Mouse (Mus musculus): ENCODE measurements around the gene Ero1lb.
A peak's percentile ranks its signal among the peaks of the same experiment; 100 is the strongest.
"Not testable (repeated sequence)": the region's sequence is repeated elsewhere in the genome, so short reads cannot be mapped to it uniquely, and the experiment has no call there.

Gene Ero1lb

DNA sequence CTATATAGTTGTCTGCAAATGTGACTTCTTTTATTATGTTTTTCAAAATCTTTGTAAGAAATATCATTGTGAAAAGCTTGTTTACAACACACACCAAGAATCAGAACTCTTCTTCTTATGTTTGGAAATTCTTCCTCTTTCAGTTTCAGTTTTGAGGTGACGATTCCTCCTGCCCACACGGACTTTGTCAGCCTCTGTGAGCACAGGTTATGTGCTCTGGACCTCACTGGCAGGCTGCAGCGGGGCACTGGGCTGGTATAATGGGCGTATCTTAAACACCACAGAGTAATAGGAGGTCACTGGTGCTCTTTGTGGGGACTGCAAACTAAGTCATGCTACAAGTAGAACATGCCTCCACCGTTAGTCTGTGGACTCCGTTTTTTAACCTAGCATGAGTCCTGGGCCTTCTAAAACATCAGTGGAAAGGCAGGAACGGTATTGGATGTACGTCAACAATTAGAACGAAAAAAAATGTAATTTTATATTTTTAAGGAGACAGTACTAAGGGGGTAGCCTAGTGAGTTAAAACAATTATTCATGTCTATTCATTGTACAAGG is 9.4 kb downstream of the Ero1lb start:
- DNase-seq (ENCODE audit: low spot score in 2 of 2): no peak

DNA sequence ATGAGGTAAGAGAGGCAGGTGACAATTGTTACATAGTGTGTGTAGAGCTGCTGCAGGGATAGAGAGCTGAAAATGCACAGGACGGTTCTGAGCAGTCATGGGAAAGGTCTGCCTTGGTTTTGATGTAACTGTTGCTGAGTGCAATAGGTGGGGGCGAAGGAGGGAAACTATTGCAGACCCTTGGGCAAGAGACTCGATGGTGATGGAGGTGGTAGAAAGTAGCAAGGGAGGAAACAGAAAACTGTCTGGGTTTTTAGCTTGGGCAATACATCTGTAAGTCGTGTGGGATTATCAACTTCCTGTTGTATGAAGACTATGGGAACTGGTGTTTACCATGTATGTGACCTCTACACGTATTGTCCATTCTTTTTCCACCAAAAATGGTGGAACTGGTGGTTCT is 12.5 kb downstream of the Ero1lb start:
- no peak for DNase-seq (ENCODE audit: low spot score in 2 of 2)

DNA sequence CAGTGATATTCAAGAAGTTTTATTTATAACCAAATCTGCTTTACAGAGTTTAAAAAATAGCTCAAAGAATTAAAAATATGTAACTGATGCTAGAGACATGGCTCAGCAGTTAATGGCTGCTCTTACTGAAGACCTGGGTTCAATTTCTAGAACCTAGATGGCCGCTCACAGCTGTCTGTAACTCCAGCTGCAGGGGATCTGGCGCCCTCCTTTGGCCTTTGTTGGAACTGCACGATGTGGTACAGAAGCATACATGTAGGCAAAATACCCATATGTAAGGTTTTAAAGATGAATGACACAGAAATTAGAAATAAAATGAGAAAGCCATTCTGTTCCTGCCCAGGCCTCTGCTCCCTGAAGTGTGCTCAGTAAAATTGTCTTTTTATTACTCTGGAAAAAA is 23.3 kb downstream of the Ero1lb start:
- DNase-seq (ENCODE audit: low spot score in 2 of 2): peak; percentile 72 to 90

DNA sequence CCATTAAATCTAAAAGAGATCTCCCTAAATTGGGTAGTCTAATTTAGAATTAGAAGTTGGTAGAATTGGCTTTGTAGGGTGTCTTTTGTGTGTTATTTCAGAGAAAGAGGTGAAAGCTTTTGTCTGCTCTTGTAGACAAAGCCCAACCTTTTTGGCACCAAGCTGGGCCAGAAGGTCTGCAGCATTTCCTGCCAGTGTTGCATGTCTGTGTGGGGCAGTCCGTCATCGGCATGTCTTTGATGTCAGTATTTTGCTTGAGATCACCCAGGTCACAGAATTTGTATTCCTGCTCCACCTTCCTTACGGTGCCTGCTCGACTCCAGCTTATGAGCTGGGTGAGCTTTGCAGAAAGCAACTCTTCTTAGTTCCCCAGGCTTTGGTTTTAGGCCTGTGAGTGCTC is 31.4 kb downstream of the Ero1lb start:
- DNase-seq (ENCODE audit: low spot score in 2 of 2): not testable (repeated sequence)

DNA sequence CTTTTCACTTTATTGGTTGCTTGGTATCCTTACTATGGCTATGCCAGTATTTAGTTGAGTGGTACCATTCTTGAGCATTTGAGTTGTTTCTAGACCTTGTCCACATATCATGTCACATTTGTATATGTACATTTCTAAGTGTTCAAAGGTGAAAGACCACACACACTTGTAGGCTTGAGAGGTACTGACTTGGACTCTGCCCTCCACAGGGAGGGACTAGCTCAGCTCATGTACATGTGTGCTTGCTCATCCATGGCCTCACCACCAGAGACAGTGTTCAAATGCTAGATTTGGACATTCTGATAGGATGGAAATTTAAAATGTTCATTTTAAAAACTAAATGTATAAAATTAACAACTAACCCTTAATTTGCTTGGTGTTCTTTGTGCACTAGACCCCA is 44.5 kb downstream of the Ero1lb start:
- not testable (repeated sequence) for DNase-seq (ENCODE audit: low spot score in 2 of 2)

DNA sequence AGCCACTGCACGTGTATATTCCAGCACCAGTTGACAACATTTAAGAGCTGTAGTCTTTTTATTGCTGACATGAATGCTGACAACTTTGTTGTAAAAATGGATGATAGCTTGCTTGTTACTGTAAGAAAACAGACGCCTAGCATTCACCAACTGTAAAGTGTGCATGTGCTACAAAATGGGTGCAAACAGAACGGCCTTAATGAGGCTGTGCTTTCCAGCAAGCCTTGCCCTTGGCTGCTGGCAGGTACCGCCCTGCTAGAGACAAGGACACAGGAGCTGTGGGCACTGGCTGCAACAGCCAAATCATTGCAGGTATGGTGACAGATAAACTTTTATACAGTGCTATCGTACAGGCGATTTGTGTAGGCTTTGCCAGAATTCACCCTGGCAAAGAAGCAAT is 48.4 kb downstream of the Ero1lb start:
- not testable (repeated sequence) for DNase-seq (ENCODE audit: low spot score in 2 of 2)

DNA sequence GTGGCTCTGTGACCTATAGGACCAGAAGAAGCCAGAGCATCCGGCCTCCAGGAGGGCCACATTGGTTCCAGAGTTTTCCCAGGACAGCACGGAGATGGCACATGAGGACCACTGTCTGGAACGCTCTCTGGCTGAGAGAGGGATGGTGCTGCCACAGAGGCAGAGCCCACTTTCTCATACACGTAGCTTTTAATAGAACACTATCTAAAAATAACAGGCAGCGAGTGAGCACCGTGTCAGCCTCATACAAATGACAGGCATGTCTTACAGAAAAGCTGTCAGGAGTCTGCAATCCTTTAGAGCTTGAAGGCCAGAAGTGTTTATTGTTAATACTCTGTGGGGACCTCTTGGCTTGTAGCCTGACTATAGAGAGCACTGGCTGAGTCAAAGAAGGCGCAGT is 48.9 kb downstream of the Ero1lb start:
- DNase-seq (ENCODE audit: low spot score in 2 of 2): not testable (repeated sequence)

DNA sequence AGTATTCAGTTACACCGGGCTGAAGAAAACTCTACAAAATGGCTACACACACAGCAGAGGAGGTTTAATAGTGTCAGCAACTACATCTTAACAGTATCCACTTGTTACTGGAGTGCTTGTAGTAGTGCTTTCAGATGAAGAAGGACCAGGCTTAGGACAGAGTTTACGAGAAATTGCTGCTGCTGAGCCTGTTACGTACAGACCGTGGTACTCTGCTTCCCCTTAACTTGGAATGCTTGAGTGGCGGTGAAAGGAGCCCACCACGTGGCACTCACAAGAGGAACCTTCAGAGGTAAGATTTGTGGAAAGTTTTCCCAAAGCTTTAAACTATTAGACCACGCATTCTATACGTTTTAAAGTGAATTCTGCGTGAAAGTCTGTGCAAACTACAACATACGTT is 49.3 kb downstream of the Ero1lb start:
- not testable (repeated sequence) for DNase-seq (ENCODE audit: low spot score in 2 of 2)

DNA sequence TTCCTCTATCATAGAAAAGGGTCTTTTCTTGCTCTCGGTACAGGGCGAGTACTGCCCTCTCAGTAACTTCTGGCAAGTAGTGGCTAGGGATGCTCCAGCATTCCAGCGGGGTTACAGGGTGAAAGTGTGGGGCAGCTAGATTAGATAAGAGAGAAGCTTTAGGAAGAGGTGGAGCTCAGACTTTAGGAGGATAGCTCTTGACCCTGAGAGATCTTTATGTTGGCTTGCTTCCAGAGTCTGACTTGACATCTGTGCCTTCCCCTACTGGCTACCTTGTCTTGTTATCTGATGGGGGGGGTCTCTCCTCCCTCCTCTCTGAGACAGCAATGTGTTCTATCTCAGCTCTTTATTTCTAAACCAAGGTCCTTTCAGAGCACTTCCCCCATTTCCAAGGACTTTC is 50.8 kb downstream of the Ero1lb start:
- DNase-seq (ENCODE audit: low spot score in 2 of 2): not testable (repeated sequence)

DNA sequence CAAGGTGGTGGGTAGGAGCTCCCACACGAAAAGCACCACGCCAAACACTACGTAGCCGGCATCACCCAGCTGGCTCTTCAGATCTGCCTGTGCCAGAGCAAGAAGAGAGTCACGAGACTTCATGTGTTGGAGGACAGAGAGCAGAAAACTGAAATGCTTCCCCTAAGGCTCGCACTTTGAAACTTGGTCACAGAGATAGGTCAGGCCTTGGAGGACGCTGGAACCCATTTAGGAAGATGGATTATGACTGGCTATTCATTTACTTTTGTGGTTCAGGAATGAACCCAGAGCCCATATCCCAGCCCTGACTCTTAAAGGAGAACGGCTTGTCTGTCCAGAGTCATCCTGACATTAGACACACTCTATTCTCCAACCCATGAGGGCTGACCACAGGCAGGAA is 54.1 kb downstream of the Ero1lb start:
- not testable (repeated sequence) for DNase-seq (ENCODE audit: low spot score in 2 of 2)

DNA sequence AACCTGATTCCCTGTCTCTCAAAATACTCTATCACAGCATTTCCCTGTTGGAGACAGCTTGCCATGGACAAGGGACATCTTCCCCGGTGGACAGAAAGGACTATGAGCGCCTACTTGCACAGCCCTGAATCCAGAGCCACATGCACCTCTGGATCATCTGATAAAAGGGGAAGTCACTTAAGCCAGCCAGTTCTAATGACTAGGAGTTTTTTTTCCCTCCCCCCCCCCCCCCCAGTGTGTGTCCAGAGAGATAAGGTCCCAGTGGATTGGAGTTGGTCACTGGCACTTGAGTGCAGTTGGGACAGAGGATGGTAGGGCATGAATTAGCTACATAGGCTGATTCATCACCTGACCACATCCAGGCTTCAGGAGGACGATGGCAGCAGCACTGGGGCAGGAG is 60.4 kb downstream of the Ero1lb start:
- not testable (repeated sequence) for DNase-seq (ENCODE audit: low spot score in 2 of 2)

DNA sequence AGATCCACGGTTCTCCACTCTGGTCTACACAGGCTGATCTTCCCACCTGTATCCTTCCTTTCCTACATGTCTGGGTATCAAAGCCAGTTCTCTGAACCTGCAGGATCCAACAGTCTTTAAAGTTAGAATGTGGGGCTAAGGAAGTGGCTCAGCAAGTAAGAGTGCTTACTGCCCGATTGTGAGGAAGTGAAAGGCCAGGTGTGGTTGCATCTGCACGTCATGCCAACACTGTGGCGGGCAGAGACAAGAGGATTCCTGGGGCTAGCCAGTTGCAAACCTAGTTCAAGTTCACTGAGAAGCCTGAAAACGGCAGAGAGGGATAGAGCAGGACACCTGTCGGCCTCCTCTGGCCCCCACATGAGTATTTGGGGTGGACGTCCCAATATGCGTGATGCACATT is 62.1 kb downstream of the Ero1lb start:
- DNase-seq (ENCODE audit: low spot score in 2 of 2): not testable (repeated sequence)

DNA sequence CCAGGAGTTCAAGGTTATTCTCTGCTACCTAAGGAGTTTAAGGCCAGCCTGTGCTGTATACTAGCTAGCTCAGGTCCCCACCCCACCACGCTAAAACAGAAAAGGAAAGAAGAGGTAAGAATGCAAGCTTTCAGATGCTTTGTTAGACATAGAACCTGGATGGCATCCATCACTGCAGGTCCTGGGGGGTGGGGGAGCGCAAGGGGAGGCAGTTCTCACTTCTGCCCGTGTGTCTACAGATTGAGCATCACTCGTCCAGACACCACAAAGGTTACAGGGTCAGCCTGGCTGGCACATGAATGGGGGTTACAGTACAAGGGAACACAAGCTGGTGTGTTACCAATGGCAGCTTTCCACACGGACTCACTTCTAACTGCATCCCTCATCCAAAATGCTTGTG is 62.5 kb downstream of the Ero1lb start:
- DNase-seq (ENCODE audit: low spot score in 2 of 2): not testable (repeated sequence)

DNA sequence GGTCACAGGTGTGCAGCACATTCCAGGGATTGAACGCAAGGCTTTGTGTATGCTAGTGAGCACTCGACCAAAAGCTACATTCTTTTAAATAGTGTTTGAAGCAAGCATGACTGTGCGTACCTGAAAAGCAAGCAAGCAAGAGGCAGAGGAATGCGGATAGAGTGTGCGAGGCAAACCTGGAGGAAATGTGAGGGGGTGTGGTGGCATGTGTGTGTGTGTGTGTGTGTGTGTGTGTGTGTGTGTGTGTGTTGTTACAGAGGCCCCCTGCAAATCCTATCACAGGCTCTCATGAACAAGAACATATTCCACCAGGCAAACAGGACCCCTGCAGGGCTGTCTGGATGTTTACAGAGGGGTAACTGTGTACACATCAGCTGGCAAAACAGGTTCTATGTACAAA is 64.6 kb downstream of the Ero1lb start:
- DNase-seq (ENCODE audit: low spot score in 2 of 2): not testable (repeated sequence)

DNA sequence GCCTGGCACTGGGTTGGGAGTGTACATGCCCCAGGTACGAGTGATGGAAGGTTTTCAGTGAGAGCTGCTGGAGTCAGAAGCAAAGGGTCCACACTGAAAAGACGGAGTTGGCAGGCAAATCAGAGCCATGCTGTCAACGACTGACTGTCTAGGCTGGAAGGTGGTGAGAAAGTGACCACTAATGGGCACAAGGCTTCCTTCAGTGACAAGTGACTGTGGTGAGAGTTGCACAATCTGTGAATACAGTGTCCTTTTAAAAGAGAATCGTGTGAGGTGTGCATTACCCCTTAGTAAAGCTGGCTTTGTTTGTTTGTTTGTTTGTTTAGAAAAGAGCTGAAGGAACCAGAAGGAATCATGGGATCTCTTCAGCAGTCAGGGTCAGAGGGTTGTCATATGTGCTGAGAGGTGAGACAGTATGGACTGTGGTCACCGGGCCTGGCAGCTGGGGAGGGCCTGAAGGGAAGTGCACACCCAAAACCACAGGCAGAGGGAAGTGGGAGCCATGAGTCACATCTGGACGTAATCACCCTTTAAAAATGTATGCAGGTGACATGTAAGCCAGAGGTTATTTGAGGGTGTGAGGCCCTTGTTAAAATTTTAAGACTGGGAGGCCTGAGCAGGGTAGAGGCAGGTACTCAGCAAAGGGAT is 69.4 kb downstream of the Ero1lb start:
- not testable (repeated sequence) for DNase-seq (ENCODE audit: low spot score in 2 of 2)

DNA sequence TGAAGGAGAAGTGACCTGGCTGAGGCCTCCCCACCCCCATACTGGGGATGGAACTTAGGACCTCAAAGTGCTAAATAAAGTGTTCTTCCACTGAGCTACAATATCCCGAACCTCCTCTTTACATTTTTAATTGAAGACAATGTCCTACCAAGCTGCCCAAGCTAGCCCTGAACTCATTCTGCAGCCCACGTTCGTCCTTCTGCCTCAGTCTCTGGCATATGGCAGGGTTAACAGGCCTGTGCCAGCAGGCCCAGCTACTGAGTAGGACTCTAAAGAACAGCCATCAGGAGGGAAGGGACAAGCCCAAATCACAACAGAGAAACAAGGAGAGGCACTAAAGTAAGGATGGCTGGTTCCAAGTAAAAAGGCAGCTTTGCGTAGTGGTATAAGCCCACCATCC is 77.1 kb downstream of the Ero1lb start:
- DNase-seq (ENCODE audit: low spot score in 2 of 2): not testable (repeated sequence)

DNA sequence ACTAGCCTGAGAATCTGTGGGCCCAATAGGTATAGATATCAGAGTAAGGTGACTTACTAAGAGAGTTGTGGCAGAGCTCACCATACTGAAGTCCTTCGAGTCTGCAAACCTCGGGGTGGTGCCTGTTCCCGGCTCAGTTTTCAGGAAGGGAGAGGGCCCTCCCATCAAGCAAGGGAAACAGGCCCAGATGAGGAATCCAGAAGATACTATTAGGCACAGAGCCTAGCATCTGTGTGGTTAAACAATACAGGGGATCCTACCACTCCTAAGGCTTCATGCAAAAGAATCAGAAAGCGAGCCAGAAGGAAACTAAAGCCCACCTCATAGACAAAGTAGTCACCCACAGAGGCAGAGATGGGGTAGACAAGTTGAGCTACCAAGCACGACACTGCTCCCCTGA is 81.0 kb downstream of the Ero1lb start:
- not testable (repeated sequence) for DNase-seq (ENCODE audit: low spot score in 2 of 2)

DNA sequence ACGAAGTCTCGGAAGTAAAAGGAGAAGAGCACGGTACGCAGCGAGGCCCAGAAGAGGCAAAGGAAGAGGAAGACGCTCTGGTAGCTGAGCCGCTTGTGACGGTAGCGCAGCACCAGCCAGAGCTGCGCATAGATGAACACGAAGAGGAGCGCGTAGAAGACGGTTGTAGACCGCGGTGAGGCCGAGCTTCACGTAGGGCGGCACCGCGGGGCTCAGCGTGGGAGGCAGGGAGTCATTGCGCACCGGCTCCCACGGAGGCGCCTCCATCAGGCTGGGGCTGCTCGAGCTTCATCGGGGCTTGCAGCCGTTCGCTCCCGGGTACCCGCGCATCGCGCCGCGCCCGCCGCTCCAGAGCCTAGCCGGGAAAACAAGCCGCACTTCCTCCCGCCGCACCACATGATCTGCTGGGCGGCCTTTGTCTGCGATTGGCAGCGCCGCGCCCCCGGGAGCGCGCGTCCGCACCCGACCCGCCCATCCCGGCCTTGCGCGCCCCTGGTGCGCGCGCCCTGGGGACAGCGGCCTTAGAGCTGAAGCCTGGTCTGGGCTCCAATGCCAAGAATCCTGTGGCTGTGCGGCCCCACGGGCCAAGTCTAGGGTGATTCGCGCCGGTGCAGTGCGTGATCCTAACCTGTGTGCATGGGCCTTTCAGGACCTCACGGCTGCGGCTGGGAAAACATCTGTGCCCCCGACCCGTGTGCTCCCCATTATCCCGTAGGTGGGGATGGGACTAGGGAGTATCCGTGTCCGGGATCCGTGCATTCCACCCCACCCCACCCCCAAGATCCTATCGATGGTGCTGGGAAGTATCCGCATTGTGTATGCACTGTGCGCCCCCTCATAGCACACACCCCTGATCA is 84.6 kb downstream of the Ero1lb start:
- peak; percentile 41 to 67 for DNase-seq (ENCODE audit: low spot score in 2 of 2)

DNA sequence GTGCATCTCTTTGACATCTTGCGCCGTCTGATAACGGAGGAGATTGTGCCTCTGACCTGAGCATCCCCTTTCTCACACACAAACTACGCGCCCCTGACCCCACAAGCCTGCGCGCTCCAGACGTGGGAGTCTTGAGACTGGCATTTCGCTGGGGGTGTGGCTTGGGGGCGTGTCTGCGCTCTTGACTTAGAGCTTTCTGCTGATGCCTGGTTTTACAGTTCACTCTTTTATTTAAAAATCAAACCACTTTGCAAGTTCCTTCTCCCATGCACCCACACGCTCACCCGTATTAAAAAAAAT is 85.2 kb downstream of the Ero1lb start:
- DNase-seq (ENCODE audit: low spot score in 2 of 2): peak in 1 of 2 experiments; percentile 32
